Mouse (Mus musculus) heart, embryonic 16.5 days (tissue): ENCODE data around the gene Tmigd1. TPM values are rescaled to one million over a fixed set of nuclear protein-coding genes. Genes with fewer than 3 reads are reported as not detected.

Experiments used
- ATAC-seq: fragments of 200-750 bp; cut with Nextera tagmentation; replicated peaks from 2 replicates; pipeline ENCODE4 v1.8.0; 2017; ENCODE audit warnings: moderate number of reproducible peaks; ENCODE audit not compliant: insufficient read depth, low FRiP score; ENCODE audit errors: extremely low read depth
- H3K27ac ChIP-seq: fragments of 300-500 bp; sonication (generic); 2 replicates; pipeline ENCODE4 v1.5.1; 2014; ENCODE audit warnings: mild to moderate bottlenecking, low read length, control low read depth, moderate library complexity
- H3K27me3 ChIP-seq: fragments of 300-500 bp; sonication (generic); 2 replicates; pipeline ENCODE4 v1.6.1; 2014; ENCODE audit warnings: low read length, mixed read lengths; ENCODE audit not compliant: control insufficient read depth, insufficient read depth
- H3K36me3 ChIP-seq: fragments of 300-500 bp; sonication (generic); 2 replicates; pipeline ENCODE4 v1.6.1; 2014; ENCODE audit not compliant: control insufficient read depth, insufficient read depth
- H3K4me1 ChIP-seq: fragments of 300-500 bp; sonication (generic); 2 replicates; pipeline ENCODE4 v1.6.1; 2014; ENCODE audit warnings: low read length, mixed read lengths; ENCODE audit not compliant: control insufficient read depth, insufficient read depth
- H3K4me2 ChIP-seq: fragments of 300-500 bp; sonication (generic); 2 replicates; pipeline ENCODE4 v1.6.1; 2014; ENCODE audit warnings: low read depth, mild to moderate bottlenecking, control low read depth, low read length
- H3K4me3 ChIP-seq: fragments of 300-500 bp; sonication (generic); 2 replicates; pipeline ENCODE4 v1.5.1; 2014; ENCODE audit warnings: mild to moderate bottlenecking, control low read depth, low read length
- H3K9ac ChIP-seq: fragments of 300-500 bp; sonication (generic); 2 replicates; pipeline ENCODE4 v1.6.1; 2014; ENCODE audit warnings: low read length, control low read depth
- H3K9me3 ChIP-seq: fragments of 300-500 bp; sonication (generic); replicated peaks from 2 replicates; pipeline ENCODE4 v1.6.1; 2016; ENCODE audit warnings: low read length; ENCODE audit not compliant: control insufficient read depth
- WGBS: fragments of 180-500 bp; shearing (Covaris S2); extraction: QIAGEN DNeasy Blood & Tissue Kit; methylation state at CpG from one replicate; pipeline ENCODE4 v1.1.7; 2014; 5-methylcytosine and 5-hydroxymethylcytosine counted together
- polyA plus RNA-seq: library from polyadenylated mRNA; unstranded; fragments of >200 nt; fragmentation: Nextera tagmentation; extraction: Ambion mirVana; gene quantifications from 2 replicates; pipeline ENCODE4 v1.2.1, GENCODE M21; 2015

Gene Tmigd1
- polyA plus RNA-seq, 1 experiment from 2014 or later, result 2.7 TPM

- Histone ChIP-seq H3K4me1 (no peaks in the 10 kb centered on the region), H3K36me3 (no peaks in the 10 kb centered on the region), H3K4me3 (no peak overlapping the region), H3K9ac (no peak overlapping the region), H3K27ac (no peak overlapping the region), H3K4me2 (no peak overlapping the region), H3K27me3 (no peaks in the 10 kb centered on the region), H3K9me3 (no peaks in the 10 kb centered on the region)
- ATAC-seq, result no peak
- 82% methylated on average over 5 of the region's 5 CpGs for WGBS
Observed at GRCm38 (mm10) chr11:76873865-76874264, 28.1 kb upstream of the Tmigd1 start.

- Histone ChIP-seq H3K9ac (no peak overlapping the region), H3K4me3 (no peak overlapping the region), H3K27me3 (no peaks in the 10 kb centered on the region), H3K4me2 (no peak overlapping the region), H3K36me3 (no peaks in the 10 kb centered on the region), H3K4me1 (no peaks in the 10 kb centered on the region), H3K9me3 (no peaks in the 10 kb centered on the region), H3K27ac (no peak overlapping the region)
- WGBS, result 56% methylated on average over 6 of the region's 6 CpGs
- no peak for ATAC-seq
Observed at GRCm38 (mm10) chr11:76874766-76875165, 27.2 kb upstream of the Tmigd1 start.

- Histone ChIP-seq H3K27me3 (no peaks in the 10 kb centered on the region), H3K9me3 (no peaks in the 10 kb centered on the region), H3K9ac (no peak overlapping the region), H3K27ac (no peak overlapping the region), H3K36me3 (no peaks in the 10 kb centered on the region), H3K4me2 (no peak overlapping the region), H3K4me1 (no peaks in the 10 kb centered on the region), H3K4me3 (no peak overlapping the region)
- ATAC-seq, result no peak
- WGBS, result 77% methylated on average over 5 of the region's 5 CpGs
Observed at GRCm38 (mm10) chr11:76879816-76880215, 22.1 kb upstream of the Tmigd1 start.

- WGBS, result 39% methylated on average over 5 of the region's 5 CpGs
- no peak for ATAC-seq
- no peak overlapping the region for H3K4me3 ChIP-seq
- no peaks in the 10 kb centered on the region for H3K9me3 ChIP-seq
- no peaks in the 10 kb centered on the region for H3K27me3 ChIP-seq
- no peak overlapping the region for H3K9ac ChIP-seq
- no peak overlapping the region for H3K4me2 ChIP-seq
- H3K27ac ChIP-seq, result no peak overlapping the region
- H3K36me3 ChIP-seq, result no peaks in the 10 kb centered on the region
- H3K4me1 ChIP-seq, result peaks cover 2% of the 10 kb centered on the region
Observed at GRCm38 (mm10) chr11:76884451-76884850, 17.5 kb upstream of the Tmigd1 start.

- no peaks in the 10 kb centered on the region for H3K36me3 ChIP-seq
- WGBS, result 32% methylated on average over 10 of the region's 10 CpGs
- H3K27me3 ChIP-seq, result no peaks in the 10 kb centered on the region
- 0 out of 2 replicates have a peak overlapping the region, but pooled peaks have one; percentile 43 for H3K27ac ChIP-seq
- H3K9me3 ChIP-seq, result no peaks in the 10 kb centered on the region
- no peak overlapping the region for H3K9ac ChIP-seq
- H3K4me1 ChIP-seq, result peaks cover 13% of the 10 kb centered on the region
- H3K4me3 ChIP-seq, result no peak overlapping the region
- peak overlapping the region; percentile 27 for H3K4me2 ChIP-seq
- ATAC-seq, result no peak
Observed at GRCm38 (mm10) chr11:76889339-76890164, 12.4 kb upstream of the Tmigd1 start.

GRCm38 (mm10) chr11:76891171-76891570, 10.8 kb upstream of the Tmigd1 start:
- WGBS, result 88% methylated on average over 7 of the region's 7 CpGs
- H3K9me3 ChIP-seq, result no peaks in the 10 kb centered on the region
- H3K4me1 ChIP-seq, result peaks cover 13% of the 10 kb centered on the region
- no peaks in the 10 kb centered on the region for H3K36me3 ChIP-seq
- H3K9ac ChIP-seq, result no peak overlapping the region
- no peaks in the 10 kb centered on the region for H3K27me3 ChIP-seq
- no peak overlapping the region for H3K27ac ChIP-seq
- H3K4me3 ChIP-seq, result no peak overlapping the region
- no peak overlapping the region for H3K4me2 ChIP-seq
- ATAC-seq, result no peak

GRCm38 (mm10) chr11:76891738-76892349, 10.1 kb upstream of the Tmigd1 start:
- Histone ChIP-seq H3K27ac (no peak overlapping the region), H3K9me3 (no peaks in the 10 kb centered on the region), H3K36me3 (no peaks in the 10 kb centered on the region), H3K4me2 (no peak overlapping the region), H3K27me3 (no peaks in the 10 kb centered on the region), H3K4me3 (no peak overlapping the region), H3K4me1 (peaks cover 13% of the 10 kb centered on the region), H3K9ac (no peak overlapping the region)
- no peak for ATAC-seq
- 77% methylated on average over 4 of the region's 4 CpGs for WGBS

- Histone ChIP-seq H3K4me1 (peaks cover 13% of the 10 kb centered on the region), H3K4me3 (no peak overlapping the region), H3K4me2 (no peak overlapping the region), H3K9ac (no peak overlapping the region), H3K27ac (peak overlapping the region; percentile 53), H3K36me3 (no peaks in the 10 kb centered on the region), H3K27me3 (no peaks in the 10 kb centered on the region), H3K9me3 (no peaks in the 10 kb centered on the region)
- no peak for ATAC-seq
- WGBS, result 67% methylated on average over 3 of the region's 3 CpGs
Observed at GRCm38 (mm10) chr11:76892972-76893371, 9.0 kb upstream of the Tmigd1 start.

- peak overlapping the region; percentile 71 for H3K27ac ChIP-seq
- no peaks in the 10 kb centered on the region for H3K9me3 ChIP-seq
- peak; percentile 75 for ATAC-seq
- H3K9ac ChIP-seq, result no peak overlapping the region
- no peaks in the 10 kb centered on the region for H3K27me3 ChIP-seq
- 21% methylated on average over 4 of the region's 4 CpGs for WGBS
- peaks cover 13% of the 10 kb centered on the region for H3K4me1 ChIP-seq
- H3K4me3 ChIP-seq, result no peak overlapping the region
- peak overlapping the region; percentile 33; the same call in 1 of the 2 replicates for H3K4me2 ChIP-seq
- no peaks in the 10 kb centered on the region for H3K36me3 ChIP-seq
Observed at GRCm38 (mm10) chr11:76893570-76893969, 8.4 kb upstream of the Tmigd1 start.
